Mouse (Mus musculus): ENCODE measurements around the gene Fyb2.

GRCm38 (mm10) chr4:105051291-105051690, 138.0 kb downstream of the Fyb2 start:
- TF ChIP-seq CTCF (IDR thresholded peaks at IDR 0.05 in 2 of 3, conservative IDR thresholded peaks at IDR 0.05 in 1 of 3; ENCODE audit: control insufficient read depth in 1 of 3, insufficient read depth in 1 of 3, low read depth in 2 of 3, low read length in 3 of 3, poor library complexity in 1 of 3, severe bottlenecking in 1 of 3) (no peak), E2F4 (IDR thresholded peaks at IDR 0.05; ENCODE audit: borderline replicate concordance, low read depth, low read length) (no peak), TBP (IDR thresholded peaks at IDR 0.05; ENCODE audit: low read depth, low read length) (no peak), BHLHE40 (IDR thresholded peaks at IDR 0.05; ENCODE audit: borderline replicate concordance, low read depth, low read length) (no peak), NELFE (IDR thresholded peaks at IDR 0.05; ENCODE audit: low read depth, low read length) (no peak), SIN3A (IDR thresholded peaks at IDR 0.05; ENCODE audit: low read length) (no peak), ETS1 (IDR thresholded peaks at IDR 0.05; ENCODE audit: low read depth, low read length) (no peak), MEF2A (IDR thresholded peaks at IDR 0.05; ENCODE audit: extremely low read depth, insufficient replicate concordance, low read depth, low read length, poor library complexity, severe bottlenecking) (no peak), POLR2A (IDR thresholded peaks at IDR 0.05; ENCODE audit: control insufficient read depth in 1 of 2, insufficient read depth in 1 of 2, low read depth in 1 of 2, low read length in 2 of 2, poor library complexity in 1 of 2) (no peak), EP300 (IDR thresholded peaks at IDR 0.05; ENCODE audit: low read depth in 1 of 2, low read length in 2 of 2) (no peak), GATA1 (IDR thresholded peaks at IDR 0.05; ENCODE audit: low read depth, low read length) (no peak), MAFK (IDR thresholded peaks at IDR 0.05; ENCODE audit: borderline replicate concordance, low read depth, low read length) (no peak), MXI1 (IDR thresholded peaks at IDR 0.05; ENCODE audit: low read depth, low read length) (no peak), ZMIZ1 (IDR thresholded peaks at IDR 0.05; ENCODE audit: low read depth, low read length) (no peak)
